Comparison of ENCODE assay signal across 8 mouse cellular contexts in genomic region chr6:29985504-29985903, GRCm38 (mm10).
A peak's percentile ranks its signal among the peaks of the same experiment; 100 is the strongest.
DNase-seq lines count a peak whose midpoint lies in the region; ATAC-seq and TF ChIP-seq lines count a peak whose summit lies in the region.

No protein-coding gene starts in this region.

- peak overlapping the region; percentile 63 for H3K9ac ChIP-seq in heart, embryonic 12.5 days
- H3K9ac ChIP-seq in ES-Bruce4 (ENCODE audit: low read depth, poor library complexity, severe bottlenecking): peak overlapping the region; percentile 33
- H3K9ac ChIP-seq in forebrain, embryonic 14.5 days (ENCODE audit: low read length): peak overlapping the region; percentile 64
- peak overlapping the region; percentile 66 for H3K9ac ChIP-seq in liver, embryonic 16.5 days (ENCODE audit: low read depth, low read length)

- peak overlapping the region; percentile 96 for H3K4me2 ChIP-seq in heart, embryonic 12.5 days
- peak overlapping the region; percentile 90 for H3K4me2 ChIP-seq in forebrain, embryonic 14.5 days (ENCODE audit: low read length)
- H3K4me2 ChIP-seq in liver, embryonic 16.5 days (ENCODE audit: low read depth, low read length): peak overlapping the region; percentile 86

- 0 out of 2 replicates have a peak, but pooled peaks cover 4% of the 10 kb centered on the region for H3K27me3 ChIP-seq in heart, embryonic 12.5 days (replicated peaks)
- H3K27me3 ChIP-seq in ES-Bruce4 (ENCODE audit: control insufficient read depth, insufficient read depth, low read length, poor library complexity, severe bottlenecking): no peaks in the 10 kb centered on the region
- 0 out of 2 replicates have a peak, but pooled peaks cover 3% of the 10 kb centered on the region for H3K27me3 ChIP-seq in forebrain, embryonic 14.5 days (replicated peaks; ENCODE audit: control insufficient read depth, insufficient read depth, low read length)
- H3K27me3 ChIP-seq in liver, embryonic 16.5 days (ENCODE audit: control insufficient read depth, insufficient read depth, low read depth, low read length): no peaks in the 10 kb centered on the region

- no peak for TF ChIP-seq POLR2A in ES-Bruce4 (IDR thresholded peaks at IDR 0.05; ENCODE audit: insufficient read depth, low read length)

- H3K9me3 ChIP-seq in heart, embryonic 12.5 days (replicated peaks): no peaks in the 10 kb centered on the region
- no peaks in the 10 kb centered on the region for H3K9me3 ChIP-seq in ES-Bruce4 (replicated peaks; ENCODE audit: control insufficient read depth, insufficient read depth, low read length, poor library complexity, severe bottlenecking)
- no peaks in the 10 kb centered on the region for H3K9me3 ChIP-seq in forebrain, embryonic 14.5 days (replicated peaks; ENCODE audit: control insufficient read depth, low read length)
- no peaks in the 10 kb centered on the region; the same call in 1 of the 2 replicates for H3K9me3 ChIP-seq in liver, embryonic 16.5 days (replicated peaks; ENCODE audit: control insufficient read depth, low read length)

- no peaks in the 10 kb centered on the region for H3K36me3 ChIP-seq in heart, embryonic 12.5 days
- H3K36me3 ChIP-seq in ES-Bruce4 (ENCODE audit: control insufficient read depth, insufficient read depth, low read length, poor library complexity, severe bottlenecking): no peaks in the 10 kb centered on the region
- no peaks in the 10 kb centered on the region for H3K36me3 ChIP-seq in forebrain, embryonic 14.5 days (ENCODE audit: control insufficient read depth, insufficient read depth, low read length)
- H3K36me3 ChIP-seq in liver, embryonic 16.5 days (ENCODE audit: control insufficient read depth, insufficient read depth): no peaks in the 10 kb centered on the region

- WGBS in heart, embryonic 12.5 days: under 1% methylated on average over 14 of the region's 14 CpGs
- WGBS in forebrain, embryonic 14.5 days: 1% methylated on average over 14 of the region's 14 CpGs
- WGBS in liver, embryonic 16.5 days (ENCODE audit: insufficient replicate concordance): 2% methylated on average over 14 of the region's 14 CpGs

- TF ChIP-seq CTCF in ES-Bruce4 (IDR thresholded peaks at IDR 0.05; ENCODE audit: low read depth, low read length): no peak

- TF ChIP-seq EP300 in ES-Bruce4 (IDR thresholded peaks at IDR 0.05; ENCODE audit: insufficient read depth, low read depth, low read length): no peak

- 0 out of 2 replicates have a peak, but pooled peaks cover 6% of the 10 kb centered on the region for H3K4me1 ChIP-seq in heart, embryonic 12.5 days (replicated peaks)
- peaks cover 1% of the 10 kb centered on the region for H3K4me1 ChIP-seq in ES-Bruce4 (ENCODE audit: control insufficient read depth, insufficient read depth, low read length)
- no peaks in the 10 kb centered on the region for H3K4me1 ChIP-seq in forebrain, embryonic 14.5 days (ENCODE audit: control insufficient read depth, insufficient read depth, low read length)
- peaks cover 17% of the 10 kb centered on the region for H3K4me1 ChIP-seq in liver, embryonic 16.5 days (ENCODE audit: control insufficient read depth, low read depth, low read length)

- 0 out of 2 replicates have a peak, but pooled peaks have one; percentile 33 for ATAC-seq in heart, embryonic 12.5 days (ENCODE audit: insufficient number of reproducible peaks, low FRiP score)
- no peak for ATAC-seq in forebrain, embryonic 14.5 days
- ATAC-seq in liver, embryonic 16.5 days (ENCODE audit: low read depth): no peak

- no peak overlapping the region; the same call in 1 of the 2 replicates for H3K27ac ChIP-seq in heart, embryonic 12.5 days (ENCODE audit: poor library complexity, severe bottlenecking)
- H3K27ac ChIP-seq in ES-Bruce4 (ENCODE audit: insufficient read depth, low read length): no peak overlapping the region
- H3K27ac ChIP-seq in forebrain, embryonic 14.5 days (ENCODE audit: low read depth, low read length): no peak overlapping the region
- H3K27ac ChIP-seq in liver, embryonic 16.5 days (ENCODE audit: low read length): peak overlapping the region; percentile 57; the same call in 1 of the 2 replicates

- DNase-seq in heart, adult 11 months: no peak
- no peak for DNase-seq in forebrain, embryonic 14.5 days (ENCODE audit: low spot score)
- DNase-seq in adrenal gland, adult (ENCODE audit: inconsistent age in 2 of 2, low spot score in 1 of 2): no peak
- no peak for DNase-seq in adrenal gland, adult 2 months
- DNase-seq in cerebellum, adult 11 months: no peak

- peak overlapping the region; percentile 64 for H3K4me3 ChIP-seq in heart, embryonic 12.5 days
- H3K4me3 ChIP-seq in ES-Bruce4 (ENCODE audit: low read depth, low read length): peak overlapping the region; percentile 53
- H3K4me3 ChIP-seq in forebrain, embryonic 14.5 days (ENCODE audit: low read depth, low read length): peak overlapping the region; percentile 52
- peak overlapping the region; percentile 64 for H3K4me3 ChIP-seq in liver, embryonic 16.5 days (ENCODE audit: low read depth, low read length)
